Mouse (Mus musculus) sigmoid colon, adult 10 weeks (tissue): ENCODE data around the gene Ptprk. TPM values are rescaled to one million over a fixed set of nuclear protein-coding genes. Genes with fewer than 3 reads are reported as not detected.

ENCODE experiments used
- polyA plus RNA-seq: library from polyadenylated mRNA; stranded (reverse); fragments of 350-450 nt; fragmentation: Illumina TruSeq; extraction: RNeasy Lipid Tissue Mini Kit (QIAGEN cat#74804); gene quantifications from one replicate; pipeline ENCODE4 v1.2.3, GENCODE M21; 2014; ENCODE audit warnings: low read depth, low replicate concordance

Gene Ptprk
- polyA plus RNA-seq, result 126 TPM

GRCm38 (mm10) chr10:28074653-28075451 lies at the start of gene Ptprk:
Gene Ptprk, plus strand, starts transcription at chr10:28074820.

